Mouse (Mus musculus): ENCODE results near the gene Ctnnd2. TPM values are rescaled to one million over a fixed set of nuclear protein-coding genes. Genes with fewer than 3 reads are reported as not detected.
"Not testable (repeated sequence)": the region's sequence is repeated elsewhere in the genome, so short reads cannot be mapped to it uniquely, and the experiment has no call there.

Gene Ctnnd2
- polyA plus RNA-seq (2014; fragmentation: Nextera tagmentation; extraction: Ambion mirVana), result 19.8 and 19.9 TPM in 2 replicates

- TF ChIP-seq CTCF (IDR thresholded peaks at IDR 0.05; ENCODE audit: low read depth), result no peak
- DNase-seq (peak; percentile 78), ATAC-seq (ENCODE audit: insufficient read depth) (peak; percentile 79)
- Histone ChIP-seq H3K4me2 (peak within 1 kb of the TSS; percentile 87), H3K9ac (peak within 1 kb of the TSS; percentile 52), H3K36me3 (ENCODE audit: insufficient read depth) (no peaks in the 10 kb centered on the region), H3K4me3 (ENCODE audit: low read depth, low read length) (peak within 1 kb of the TSS; percentile 61), H3K27ac (ENCODE audit: low read depth) (peak within 1 kb of the TSS; percentile 70; the same call in 1 of the 2 replicates), H3K4me1 (ENCODE audit: insufficient read depth) (no peaks in the 10 kb centered on the region), H3K9me3 (ENCODE audit: low read depth, low read length) (no peaks in the 10 kb centered on the region), H3K27me3 (ENCODE audit: insufficient read depth, low read length) (peaks cover 30% of the 10 kb centered on the region)
- WGBS, result under 1% methylated on average over 110 of the region's 136 CpGs
These were observed at the start of gene Ctnnd2 for GRCm38 (mm10) chr15:30172391-30173281. Ctnnd2 (plus strand) TSS chr15:30172593.

- Histone ChIP-seq H3K9ac (no peak overlapping the region), H3K4me1 (ENCODE audit: insufficient read depth) (no peaks in the 10 kb centered on the region), H3K9me3 (ENCODE audit: low read depth, low read length) (no peaks in the 10 kb centered on the region), H3K36me3 (ENCODE audit: insufficient read depth) (no peaks in the 10 kb centered on the region), H3K27ac (ENCODE audit: low read depth) (no peak overlapping the region), H3K4me2 (no peak overlapping the region), H3K27me3 (ENCODE audit: insufficient read depth, low read length) (no peaks in the 10 kb centered on the region), H3K4me3 (ENCODE audit: low read depth, low read length) (no peak overlapping the region)
- 77% methylated on average over 6 of the region's 6 CpGs for WGBS
- TF ChIP-seq CTCF (IDR thresholded peaks at IDR 0.05; ENCODE audit: low read depth), result no peak
- no peak for ATAC-seq (ENCODE audit: insufficient read depth)
- DNase-seq, result no peak
These were observed 41.7 kb upstream of the Ctnnd2 start for GRCm38 (mm10) chr15:30130705-30131104.

- not testable (repeated sequence) for H3K4me3 ChIP-seq (ENCODE audit: low read depth, low read length); H3K9me3 ChIP-seq (ENCODE audit: low read depth, low read length); H3K27ac ChIP-seq (ENCODE audit: low read depth); H3K4me2 ChIP-seq; ATAC-seq (ENCODE audit: insufficient read depth); H3K27me3 ChIP-seq (ENCODE audit: insufficient read depth, low read length); DNase-seq; H3K9ac ChIP-seq; H3K4me1 ChIP-seq (ENCODE audit: insufficient read depth); H3K36me3 ChIP-seq (ENCODE audit: insufficient read depth)
- 60% methylated on average over 1 of the region's 1 CpGs for WGBS
These were observed 32.8 kb upstream of the Ctnnd2 start for GRCm38 (mm10) chr15:30139626-30140025.

- Histone ChIP-seq H3K4me3 (ENCODE audit: low read depth, low read length) (no peak overlapping the region), H3K36me3 (ENCODE audit: insufficient read depth) (no peaks in the 10 kb centered on the region), H3K9me3 (ENCODE audit: low read depth, low read length) (no peaks in the 10 kb centered on the region), H3K9ac (no peak overlapping the region), H3K4me2 (no peak overlapping the region), H3K4me1 (ENCODE audit: insufficient read depth) (no peaks in the 10 kb centered on the region), H3K27me3 (ENCODE audit: insufficient read depth, low read length) (no peaks in the 10 kb centered on the region), H3K27ac (ENCODE audit: low read depth) (no peak overlapping the region)
- WGBS, result 78% methylated on average over 2 of the region's 2 CpGs
- ATAC-seq (ENCODE audit: insufficient read depth) (no peak), DNase-seq (no peak)
- no peak for TF ChIP-seq CTCF (IDR thresholded peaks at IDR 0.05; ENCODE audit: low read depth)
These were observed 27.0 kb upstream of the Ctnnd2 start for GRCm38 (mm10) chr15:30145413-30145812.

- H3K27me3 ChIP-seq (ENCODE audit: insufficient read depth, low read length), result no peaks in the 10 kb centered on the region
- no peak overlapping the region for H3K4me3 ChIP-seq (ENCODE audit: low read depth, low read length)
- TF ChIP-seq CTCF (IDR thresholded peaks at IDR 0.05; ENCODE audit: low read depth), result no peak
- H3K9me3 ChIP-seq (ENCODE audit: low read depth, low read length), result no peaks in the 10 kb centered on the region
- H3K4me1 ChIP-seq (ENCODE audit: insufficient read depth), result no peaks in the 10 kb centered on the region
- H3K9ac ChIP-seq, result no peak overlapping the region
- no peak overlapping the region for H3K27ac ChIP-seq (ENCODE audit: low read depth)
- DNase-seq (no peak), ATAC-seq (ENCODE audit: insufficient read depth) (no peak)
- H3K36me3 ChIP-seq (ENCODE audit: insufficient read depth), result no peaks in the 10 kb centered on the region
- WGBS, result 28% methylated on average over 2 of the region's 2 CpGs
- no peak overlapping the region for H3K4me2 ChIP-seq
These were observed 20.2 kb upstream of the Ctnnd2 start for GRCm38 (mm10) chr15:30152176-30152575.

GRCm38 (mm10) chr15:30157975-30158374, 14.4 kb upstream of the Ctnnd2 start:
- Histone ChIP-seq H3K9ac (no peak overlapping the region), H3K4me1 (ENCODE audit: insufficient read depth) (no peaks in the 10 kb centered on the region), H3K4me2 (no peak overlapping the region), H3K27me3 (ENCODE audit: insufficient read depth, low read length) (no peaks in the 10 kb centered on the region), H3K9me3 (ENCODE audit: low read depth, low read length) (no peaks in the 10 kb centered on the region), H3K36me3 (ENCODE audit: insufficient read depth) (no peaks in the 10 kb centered on the region), H3K4me3 (ENCODE audit: low read depth, low read length) (no peak overlapping the region), H3K27ac (ENCODE audit: low read depth) (no peak overlapping the region)
- ATAC-seq (ENCODE audit: insufficient read depth), result no peak
- DNase-seq, result no peak
- WGBS, result 85% methylated on average over 1 of the region's 1 CpGs
- no peak for TF ChIP-seq CTCF (IDR thresholded peaks at IDR 0.05; ENCODE audit: low read depth)

- DNase-seq, result no peak
- H3K27ac ChIP-seq (ENCODE audit: low read depth), result no peak overlapping the region
- no peak overlapping the region for H3K4me2 ChIP-seq
- H3K9me3 ChIP-seq (ENCODE audit: low read depth, low read length), result no peaks in the 10 kb centered on the region
- TF ChIP-seq CTCF (IDR thresholded peaks at IDR 0.05; ENCODE audit: low read depth), result no peak
- no peaks in the 10 kb centered on the region for H3K4me1 ChIP-seq (ENCODE audit: insufficient read depth)
- no peak for ATAC-seq (ENCODE audit: insufficient read depth)
- H3K9ac ChIP-seq, result no peak overlapping the region
- H3K36me3 ChIP-seq (ENCODE audit: insufficient read depth), result no peaks in the 10 kb centered on the region
- peaks cover 30% of the 10 kb centered on the region for H3K27me3 ChIP-seq (ENCODE audit: insufficient read depth, low read length)
- H3K4me3 ChIP-seq (ENCODE audit: low read depth, low read length), result no peak overlapping the region
- 61% methylated on average over 8 of the region's 8 CpGs for WGBS
These were observed 2.4 kb upstream of the Ctnnd2 start for GRCm38 (mm10) chr15:30170031-30170430.
